Mouse (Mus musculus): ENCODE results near the gene Adgrf5.

The Adgrf5 gene

GRCm38 (mm10) chr17:43503861-43504593 lies 143.8 kb downstream of the Adgrf5 start:
- DNase-seq (ENCODE audit: low read depth, low spot score) = no peak
- no peaks in the 10 kb centered on the region for H3K27me3 ChIP-seq (ENCODE audit: control insufficient read depth, insufficient read depth, low read length, poor library complexity, severe bottlenecking)
- no peaks in the 10 kb centered on the region for H3K36me3 ChIP-seq (ENCODE audit: control insufficient read depth, insufficient read depth, low read length, poor library complexity, severe bottlenecking)

- no peaks in the 10 kb centered on the region for H3K36me3 ChIP-seq (ENCODE audit: control insufficient read depth, insufficient read depth, low read length, poor library complexity, severe bottlenecking)
- H3K27me3 ChIP-seq (ENCODE audit: control insufficient read depth, insufficient read depth, low read length, poor library complexity, severe bottlenecking) = no peaks in the 10 kb centered on the region
- DNase-seq (ENCODE audit: low read depth, low spot score) = no peak
Observed at GRCm38 (mm10) chr17:43504594-43504934, 144.3 kb downstream of the Adgrf5 start.
